Mouse (Mus musculus) frontal cortex, postnatal 36 days (tissue): ENCODE results near the gene Txlna.
A peak's percentile ranks its signal among the peaks of the same experiment; 100 is the strongest.

Experiments used
- DNase-seq, 2 experiments: peaks; one replicate each; pipeline ENCODE4 v3.0.0; 2022; ENCODE audit warnings: low spot score in 2 of 2

Txlna gene

DNA sequence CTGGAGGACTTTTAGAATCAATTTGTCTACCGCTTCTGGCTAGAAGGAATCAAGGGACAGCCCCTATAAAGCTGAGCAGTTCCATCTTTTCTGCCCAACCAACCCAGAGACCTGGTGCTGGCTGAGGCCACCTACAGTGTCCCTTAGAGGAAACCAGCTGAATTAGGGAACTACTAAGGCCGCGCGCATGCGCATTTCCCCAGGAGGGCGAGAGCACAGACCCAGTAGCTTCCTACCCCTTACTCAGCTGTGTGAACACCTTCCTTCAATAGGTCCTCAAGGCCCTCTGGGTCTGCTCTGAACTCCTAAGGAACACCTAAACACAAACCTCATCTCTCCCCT lies 15.9 kb downstream of the Txlna start:
- peak; percentile 68 to 72 for DNase-seq

DNA sequence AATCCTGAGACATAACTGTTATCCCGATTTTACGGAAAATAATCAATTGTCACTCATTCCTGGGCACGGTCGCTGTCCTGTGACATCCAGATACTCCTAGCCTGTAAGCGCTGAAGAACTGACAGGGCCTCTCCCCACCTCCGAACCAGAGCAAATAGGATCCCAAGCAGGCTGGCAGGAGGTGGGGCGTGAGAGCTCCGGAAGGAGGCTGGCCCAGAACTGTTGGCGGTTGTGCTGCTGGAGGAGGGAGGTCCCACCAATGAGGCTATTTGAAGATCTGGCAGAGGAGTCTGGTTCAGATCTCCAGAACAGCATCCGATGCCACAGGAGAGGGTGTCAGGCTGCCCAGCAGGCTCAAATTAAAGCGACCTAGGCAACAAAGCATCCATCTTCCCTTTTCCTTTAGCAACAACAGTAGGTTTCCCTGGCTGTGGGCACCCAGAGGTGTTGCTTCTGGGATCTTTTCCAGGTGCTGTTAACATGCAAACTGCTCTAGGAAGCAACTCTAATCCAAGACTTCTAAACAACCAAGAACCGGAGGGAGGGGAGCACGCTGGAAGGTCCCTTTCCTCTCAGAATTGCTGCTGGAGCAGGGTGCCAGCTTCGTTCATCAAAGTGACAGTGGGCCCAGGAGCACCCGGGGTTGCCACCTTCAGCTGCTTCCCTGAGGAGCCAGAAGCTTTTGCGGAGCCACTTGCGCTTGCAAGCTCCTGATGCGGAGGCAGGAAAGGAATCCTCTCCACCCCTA lies 16.4 kb downstream of the Txlna start:
- DNase-seq = peak; percentile 86 to 92

- DNase-seq = peak; percentile 65 to 69
Observed at GRCm38 (mm10) chr4:129623681-129624091, 17.2 kb downstream of the Txlna start, which contains the start of gene Ccdc28b. Gene Ccdc28b (minus strand): TSS chr4:129623947.

DNA sequence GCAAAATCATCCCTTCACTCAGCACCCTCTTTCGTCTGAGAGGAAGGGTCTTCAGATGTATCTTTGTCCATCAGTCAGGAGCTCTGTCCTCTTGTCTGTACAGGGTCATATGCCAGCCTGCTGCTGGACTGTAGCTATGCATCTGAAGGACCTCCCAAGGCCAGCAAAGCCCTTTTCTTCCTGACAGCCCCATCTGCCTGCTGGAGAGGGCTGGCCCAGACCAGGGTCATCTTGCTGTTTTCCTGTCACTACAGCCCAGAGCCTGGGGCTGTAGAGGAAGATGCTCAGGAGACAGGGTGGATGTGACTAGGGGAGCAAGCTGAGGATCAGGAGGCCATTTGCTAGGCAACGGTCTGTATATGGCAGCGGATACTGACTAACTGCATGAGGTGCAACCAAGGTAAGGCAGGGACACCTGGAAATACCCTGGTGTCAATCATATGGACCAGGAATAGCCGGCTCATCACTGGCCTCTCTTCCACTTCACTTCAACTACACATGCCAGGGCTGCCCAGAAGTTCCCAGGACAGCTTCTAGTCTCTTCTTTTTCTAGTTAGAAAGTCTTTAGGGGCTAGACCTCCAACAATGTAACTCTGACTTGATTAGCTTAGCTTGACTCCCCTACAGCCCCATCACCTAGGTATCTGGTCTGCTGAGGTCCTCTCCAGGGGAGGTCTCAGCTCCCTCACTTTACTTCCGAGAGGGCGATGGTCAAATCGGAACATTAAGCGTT lies 17.9 kb downstream of the Txlna start:
- DNase-seq = no peak

DNA sequence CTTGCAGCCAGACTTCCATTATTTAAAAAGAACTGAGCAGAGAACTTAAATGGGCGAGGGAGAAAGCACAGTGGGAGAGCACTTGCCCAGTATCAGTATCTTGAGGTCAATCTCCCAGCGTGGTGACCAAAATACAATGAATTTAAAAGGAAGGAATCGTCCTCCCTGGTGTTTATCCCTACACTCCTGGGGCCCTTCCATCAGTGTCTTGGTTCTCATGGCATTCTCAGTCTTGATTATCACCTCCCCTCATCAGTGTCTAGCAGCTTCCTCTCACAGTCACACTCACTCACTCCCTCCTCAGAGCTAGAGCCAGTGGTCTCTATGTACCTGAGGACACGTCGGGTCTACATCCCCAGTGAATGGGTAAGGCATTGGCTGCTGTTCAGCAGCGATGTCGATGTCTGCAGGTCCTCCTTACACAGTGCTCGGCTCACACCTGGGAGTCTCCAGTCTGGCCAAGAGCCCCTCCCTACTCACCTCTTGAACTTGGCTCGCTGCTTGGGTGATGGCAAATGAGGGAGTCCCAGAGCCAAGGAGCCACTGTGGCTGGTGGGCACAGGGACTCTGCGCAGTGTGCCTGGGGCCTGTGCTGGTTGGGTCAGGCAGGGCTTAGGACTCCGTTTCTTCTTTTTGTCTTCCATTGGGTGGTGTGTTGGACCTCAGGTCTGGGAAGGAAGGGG lies 18.6 kb downstream of the Txlna start:
- DNase-seq = no peak

DNA sequence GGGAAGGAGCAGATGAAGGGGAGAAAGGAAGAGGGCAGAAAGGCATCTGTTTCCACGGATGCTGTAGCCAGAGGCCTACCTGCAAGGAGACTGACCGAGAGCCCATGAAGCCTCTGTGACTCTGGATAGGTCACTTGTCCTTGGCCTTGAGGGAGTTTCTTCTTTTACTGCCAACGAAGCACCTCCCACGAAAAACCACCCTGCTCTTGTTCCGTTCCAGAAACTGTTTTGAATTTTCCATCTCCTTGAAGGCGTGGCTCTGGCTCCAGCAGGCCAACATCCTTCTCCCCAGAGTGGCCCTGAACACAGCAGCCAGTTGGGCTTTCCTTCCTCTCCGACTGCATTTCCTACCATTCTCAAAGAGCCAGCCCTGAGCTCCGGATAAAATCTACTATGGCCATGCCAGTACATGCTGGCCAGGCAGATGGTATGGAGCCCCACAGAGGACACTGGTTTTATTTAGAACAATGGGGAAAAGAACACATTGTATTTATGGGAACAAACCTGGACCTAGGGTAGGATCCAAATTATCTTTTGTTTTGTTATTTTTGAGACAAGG lies 19.5 kb downstream of the Txlna start:
- DNase-seq = no peak

DNA sequence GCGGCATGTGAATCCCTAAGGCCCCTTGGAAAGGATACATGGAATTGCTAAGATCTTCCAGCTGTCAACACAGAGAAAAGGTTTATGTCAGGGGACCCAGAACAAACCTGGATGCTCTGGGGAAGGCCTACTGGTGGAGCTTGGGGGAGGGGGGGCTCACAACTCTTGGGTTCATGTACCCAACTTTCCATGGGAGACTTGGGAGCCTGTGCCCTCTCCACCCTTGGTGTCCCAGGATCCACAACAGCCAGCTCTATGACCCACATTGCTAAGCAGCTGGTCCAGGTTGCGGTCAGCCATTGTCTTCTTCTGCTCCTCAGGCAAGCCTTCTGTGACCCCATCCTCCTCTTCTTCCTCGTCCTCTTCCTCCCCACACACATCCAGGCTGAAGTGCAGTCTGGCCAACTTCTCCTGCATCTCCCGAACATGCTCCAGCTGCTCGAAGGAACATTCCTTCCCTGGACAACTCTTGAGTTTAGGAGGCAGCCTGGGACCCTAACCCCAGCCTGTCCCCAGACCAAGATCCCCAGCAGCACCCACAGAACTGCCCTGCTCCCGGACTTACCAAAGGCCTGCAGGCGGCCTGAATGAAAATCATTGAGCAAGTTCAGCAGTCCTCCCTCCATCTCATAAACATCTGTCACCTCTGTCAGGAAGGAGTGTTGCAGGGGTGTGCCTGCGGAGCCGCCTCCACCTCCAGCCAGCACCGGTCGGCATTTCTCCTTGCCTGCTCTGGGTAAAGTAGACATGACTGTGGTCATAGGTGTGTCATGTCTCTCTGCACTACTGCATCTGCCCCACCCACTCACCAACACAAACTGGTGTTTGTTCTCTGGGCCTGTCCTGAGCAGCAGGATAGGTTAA lies 20.2 kb downstream of the Txlna start:
- no peak for DNase-seq

DNA sequence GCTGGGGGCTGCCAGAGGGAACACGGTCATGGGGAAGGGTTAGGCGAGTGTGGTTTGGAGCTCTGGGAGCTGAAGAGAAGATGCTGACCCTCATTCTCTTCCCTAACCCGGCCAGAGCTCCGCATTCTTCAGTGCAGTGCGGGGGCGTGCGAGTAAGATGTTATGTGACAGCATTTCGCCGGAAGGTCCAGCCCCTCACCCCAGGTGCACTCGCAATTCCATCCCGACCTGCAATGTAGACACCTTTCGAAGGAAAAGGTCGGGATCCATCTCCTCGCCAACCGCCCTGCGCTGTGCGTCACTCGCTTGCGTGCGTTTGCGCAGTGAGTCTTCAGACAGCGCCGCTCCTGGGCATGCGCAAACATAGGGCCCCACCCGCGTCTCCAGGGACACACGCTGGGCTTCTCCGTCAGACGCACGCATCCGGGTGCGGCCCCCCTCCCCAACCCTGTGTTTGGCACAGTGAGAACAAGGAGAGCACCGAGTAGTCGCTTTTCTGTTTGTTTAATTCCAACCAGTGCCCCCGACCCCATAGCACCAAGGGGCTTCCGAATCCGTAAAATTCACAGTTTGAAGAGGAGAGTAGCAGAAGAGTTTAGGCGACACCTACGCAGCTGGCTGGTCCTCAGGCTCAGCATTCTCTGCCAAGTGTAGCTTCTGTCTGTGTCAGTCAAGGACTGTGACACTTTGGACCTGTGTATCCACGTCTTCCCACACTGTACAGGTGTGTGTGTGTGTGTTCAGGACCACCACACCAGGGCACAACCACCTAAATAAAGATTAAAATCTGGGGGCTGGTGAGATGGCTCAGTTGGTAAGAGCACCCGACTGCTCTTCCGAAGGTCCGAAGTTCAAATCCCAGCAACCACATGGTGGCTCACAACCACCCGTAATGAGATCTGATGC lies 21.8 kb downstream of the Txlna start, which contains the start of gene Iqcc:
Gene Iqcc (minus strand): TSS at position 314 of the 906 bp plus-strand sequence.
- DNase-seq = peak; percentile 96 to 97

- no peak for DNase-seq
Observed at GRCm38 (mm10) chr4:129618031-129618430, 22.8 kb downstream of the Txlna start.

GRCm38 (mm10) chr4:129617121-129617641 lies 23.7 kb downstream of the Txlna start:
- DNase-seq = no peak

- no peak for DNase-seq
Observed at GRCm38 (mm10) chr4:129616631-129617030, 24.2 kb downstream of the Txlna start.

DNA sequence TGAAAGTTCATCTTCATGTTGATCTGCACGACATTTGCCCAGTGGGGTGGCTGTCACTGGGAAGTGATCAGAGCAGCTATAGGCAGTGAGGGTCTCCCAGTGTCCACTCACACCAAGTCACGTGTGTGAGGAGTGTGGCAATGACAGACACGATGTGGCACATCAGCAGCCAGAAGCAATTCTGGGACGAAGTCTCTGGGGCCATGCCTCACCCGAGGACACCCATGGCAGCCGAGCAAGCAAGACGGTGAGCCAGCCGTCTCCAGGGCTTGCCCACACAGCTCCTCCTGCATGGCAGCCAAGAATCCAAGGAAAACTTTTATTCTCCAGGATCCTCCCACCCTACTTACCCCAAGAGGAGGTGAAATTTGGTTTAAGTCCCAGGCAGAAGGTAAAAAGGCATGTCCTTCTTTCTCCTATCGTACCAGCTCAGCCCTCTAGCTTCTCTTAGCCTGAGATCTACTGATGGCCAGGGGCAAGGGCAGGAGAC lies 25.0 kb downstream of the Txlna start:
- DNase-seq = no peak

GRCm38 (mm10) chr4:129614093-129614492 lies 26.8 kb downstream of the Txlna start, which contains the start of gene Dcdc2b:
Gene Dcdc2b (minus strand): TSS chr4:129614257.
- no peak for DNase-seq

DNA sequence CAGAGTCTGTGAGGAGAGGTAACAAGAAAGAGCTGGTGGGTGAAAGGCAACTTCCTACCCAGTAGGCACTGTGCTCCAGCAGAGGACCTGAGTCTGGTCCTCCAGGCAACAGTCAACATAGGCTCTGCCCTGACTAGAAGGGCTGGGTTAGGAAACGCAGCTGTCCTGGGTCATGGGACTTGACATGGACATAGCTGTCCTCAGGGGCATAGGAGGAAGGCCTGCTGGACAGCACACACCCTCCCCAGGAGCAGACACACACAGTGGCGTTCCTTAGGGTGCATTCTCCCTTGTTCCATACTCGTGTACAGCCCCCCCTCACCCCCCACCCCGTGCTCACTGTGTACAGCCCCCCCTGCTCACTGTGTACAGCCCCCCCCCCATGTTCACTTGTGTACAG lies 30.4 kb downstream of the Txlna start:
- no peak for DNase-seq

- DNase-seq = no peak
Observed at GRCm38 (mm10) chr4:129610026-129610425, 30.8 kb downstream of the Txlna start.

DNA sequence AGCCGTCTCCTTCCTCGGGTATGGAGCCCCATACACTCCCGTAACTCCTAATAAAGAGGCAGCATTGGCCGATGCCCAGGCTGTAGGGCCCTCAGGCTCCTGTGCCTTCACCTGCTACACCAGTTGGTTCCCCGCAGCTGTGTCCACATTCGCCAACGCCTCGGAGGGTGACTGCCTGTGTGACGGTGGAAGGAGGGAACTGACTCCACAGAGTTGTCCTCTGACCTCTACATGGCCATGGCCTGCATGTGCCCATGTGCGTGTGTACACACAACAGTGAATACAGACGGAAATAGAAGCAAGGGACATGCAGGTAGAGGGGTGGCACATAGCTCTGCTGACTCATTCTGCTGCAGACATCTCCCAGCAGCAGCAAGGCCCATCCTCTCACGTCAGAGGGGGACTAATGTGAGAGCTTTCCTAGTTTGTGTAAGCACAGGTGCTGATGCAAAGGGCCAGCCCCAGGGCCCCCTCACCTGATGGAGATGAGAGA lies 31.7 kb downstream of the Txlna start:
- DNase-seq = no peak

DNA sequence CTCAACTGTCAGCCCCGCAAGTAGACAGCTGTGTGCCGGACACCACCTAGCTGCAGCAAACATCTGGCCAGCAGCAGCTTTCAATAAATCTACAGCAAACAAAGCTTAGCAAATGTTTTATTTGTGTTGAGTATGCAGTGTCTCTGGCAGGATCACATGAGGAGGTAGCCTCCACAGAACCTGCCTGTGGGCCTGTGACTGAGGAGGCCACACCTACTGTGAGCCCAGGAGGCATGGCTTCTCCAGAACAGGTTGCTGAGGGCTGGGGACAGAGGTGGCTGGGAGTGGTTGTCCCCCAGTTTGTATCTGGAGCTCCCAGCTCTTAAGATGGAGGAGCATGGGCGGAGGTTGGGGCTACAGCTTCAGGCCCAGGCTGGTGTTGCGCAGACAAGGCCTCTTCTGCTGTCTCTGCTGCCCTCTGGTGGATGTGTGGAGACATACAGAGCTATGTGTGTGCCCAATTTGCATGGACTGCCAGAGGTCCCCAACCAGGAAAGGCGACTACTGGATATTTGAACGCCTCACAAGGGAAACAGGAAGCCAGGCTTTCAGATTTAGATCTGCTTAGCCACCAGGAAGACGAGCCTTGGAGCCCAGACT lies 32.3 kb downstream of the Txlna start:
- peak; percentile 70 to 82 for DNase-seq

DNA sequence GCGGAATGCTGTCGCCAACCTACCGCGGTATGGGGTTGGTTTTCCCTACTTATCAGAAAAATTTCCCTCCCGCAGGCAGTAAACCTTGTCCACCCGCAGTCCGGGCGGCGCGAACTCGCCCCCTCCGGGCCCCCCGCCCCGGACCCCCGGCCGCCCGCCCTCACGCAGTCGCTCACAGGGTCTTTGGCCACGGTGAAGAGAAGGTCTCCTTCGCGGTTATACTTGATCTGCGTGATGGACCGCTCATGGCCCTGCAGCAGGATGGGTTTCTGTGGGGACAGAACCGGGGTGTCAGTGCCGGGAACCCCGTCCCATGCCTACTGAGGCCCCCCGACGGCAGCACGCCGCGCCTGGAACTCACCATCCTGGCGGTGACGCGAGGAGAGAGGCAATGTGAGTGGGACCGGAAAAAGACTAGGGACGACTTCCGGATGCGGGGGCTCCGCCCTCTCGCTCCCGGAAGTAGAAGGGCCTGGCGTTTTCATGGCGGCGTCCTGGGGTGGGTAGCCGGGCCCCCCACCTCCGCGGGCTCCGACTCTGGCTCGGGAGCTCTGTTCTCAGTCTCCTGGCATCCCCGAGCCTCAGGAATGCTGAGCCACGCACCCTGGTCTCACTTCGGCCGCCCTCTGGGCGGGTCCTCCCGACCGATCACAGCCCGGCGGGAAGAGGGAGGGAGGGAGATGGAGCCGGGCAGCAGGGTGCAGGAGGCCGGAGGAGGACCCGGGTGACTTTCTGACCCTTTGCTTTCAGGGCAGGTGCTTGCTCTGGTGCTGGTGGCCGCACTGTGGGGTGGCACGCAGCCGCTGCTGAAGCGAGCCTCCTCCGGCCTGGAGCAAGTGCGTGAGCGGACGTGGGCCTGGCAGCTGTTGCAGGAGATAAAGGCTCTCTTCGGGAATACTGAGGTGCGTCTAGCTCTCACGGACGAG lies 40.4 kb downstream of the Txlna start, which contains the start of the genes Eif3i and Tmem234:
Gene Eif3i (minus strand): TSS at position 416 of the 926 bp plus-strand sequence.
Gene Tmem234 (plus strand): TSS at position 436 of the 926 bp plus-strand sequence.
- DNase-seq = peak; percentile 76 to 85
